Mouse (Mus musculus): Measurements from ENCODE around the gene Isoc2b. TPM values are rescaled to one million over a fixed set of nuclear protein-coding genes. Genes with fewer than 3 reads are reported as not detected.
"Not testable (repeated sequence)": the region's sequence is repeated elsewhere in the genome, so short reads cannot be mapped to it uniquely, and the experiment has no call there.

Isoc2b gene
- total RNA-seq (2014; fragmentation: Nextera tagmentation), result 1.8 and 12.5 TPM in 2 replicates
- 13.3 and 86.2 TPM in 2 replicates for total RNA-seq (2017)

DNA sequence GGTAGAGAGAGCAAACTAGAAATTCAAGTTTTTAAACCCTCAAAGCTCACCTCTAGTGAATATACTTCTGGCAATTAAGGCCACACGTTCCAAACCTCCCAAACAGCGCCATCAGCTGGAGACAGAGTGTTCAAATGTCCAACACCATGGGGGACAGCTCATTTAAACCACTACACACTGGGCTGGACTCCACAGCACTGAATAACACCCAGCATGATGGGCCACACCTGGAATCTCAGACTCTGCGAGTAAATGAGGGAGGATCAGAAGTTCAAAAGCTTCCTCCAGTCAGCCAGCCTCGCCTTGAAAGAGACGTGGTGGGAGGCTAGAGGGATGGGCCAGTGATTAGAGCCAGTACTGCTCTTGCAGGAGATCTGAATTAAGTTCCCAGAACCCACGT, at the start of gene Isoc2b:
Gene Isoc2b (minus strand): TSS at position 126 of the 400 bp plus-strand sequence.
- ATAC-seq (replicated peaks; ENCODE audit: low FRiP score, low TSS enrichment, poor library complexity, severe bottlenecking), result no peak

DNA sequence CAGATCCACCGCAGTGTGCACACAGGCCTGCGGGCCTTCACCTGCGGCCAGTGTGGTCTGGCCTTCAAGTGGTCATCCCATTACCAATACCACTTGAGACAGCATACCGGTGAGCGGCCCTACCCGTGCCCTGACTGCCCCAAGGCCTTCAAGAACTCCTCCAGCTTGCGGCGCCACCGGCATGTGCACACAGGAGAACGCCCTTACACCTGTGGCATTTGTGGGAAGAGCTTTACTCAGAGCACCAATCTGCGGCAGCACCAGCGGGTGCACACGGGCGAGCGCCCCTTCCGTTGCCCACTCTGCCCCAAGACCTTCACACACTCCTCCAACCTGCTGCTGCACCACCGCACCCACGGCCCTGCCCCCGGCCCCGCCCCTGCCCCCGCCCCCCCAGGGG, 49.0 kb upstream of the Isoc2b start:
- ATAC-seq (replicated peaks; ENCODE audit: low FRiP score, low TSS enrichment, poor library complexity, severe bottlenecking), result no peak

DNA sequence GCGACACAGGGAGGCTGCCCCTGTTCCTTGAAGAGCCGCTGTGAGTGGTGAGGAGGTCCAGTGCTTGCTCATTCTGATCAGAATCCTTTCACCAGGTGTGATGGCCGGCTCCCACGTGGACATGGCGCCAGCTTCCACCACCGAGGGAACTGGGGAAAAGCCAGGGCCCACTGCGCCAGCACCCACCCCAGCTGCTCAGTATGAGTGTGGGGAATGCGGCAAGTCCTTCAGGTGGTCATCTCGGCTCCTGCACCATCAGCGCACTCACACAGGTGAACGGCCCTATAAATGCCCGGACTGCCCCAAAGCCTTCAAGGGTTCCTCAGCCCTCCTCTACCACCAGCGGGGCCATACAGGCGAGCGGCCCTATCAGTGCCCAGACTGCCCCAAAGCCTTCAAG, 48.6 kb upstream of the Isoc2b start:
- ATAC-seq (replicated peaks; ENCODE audit: low FRiP score, low TSS enrichment, poor library complexity, severe bottlenecking), result no peak

DNA sequence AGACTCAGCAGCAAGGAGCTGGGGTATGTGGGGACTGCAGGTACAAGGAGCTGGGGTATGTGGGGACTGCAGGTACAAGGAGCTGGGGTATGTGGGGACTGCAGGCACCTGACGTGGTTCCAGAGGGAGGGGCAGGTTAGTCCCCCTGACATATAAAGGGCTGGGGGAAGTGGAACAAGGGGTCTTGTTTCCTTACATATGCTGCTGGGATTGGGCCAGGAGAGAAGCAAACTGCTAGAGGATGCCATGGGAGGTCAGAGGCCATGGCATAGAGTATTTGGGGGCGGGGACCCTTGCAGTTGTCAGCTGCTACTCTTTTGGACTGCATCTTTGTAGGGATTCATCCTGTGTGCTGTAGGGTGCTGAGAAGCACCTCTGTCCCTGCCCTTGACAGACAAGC, 47.4 kb upstream of the Isoc2b start:
- ATAC-seq (replicated peaks; ENCODE audit: low FRiP score, low TSS enrichment, poor library complexity, severe bottlenecking), result no peak

DNA sequence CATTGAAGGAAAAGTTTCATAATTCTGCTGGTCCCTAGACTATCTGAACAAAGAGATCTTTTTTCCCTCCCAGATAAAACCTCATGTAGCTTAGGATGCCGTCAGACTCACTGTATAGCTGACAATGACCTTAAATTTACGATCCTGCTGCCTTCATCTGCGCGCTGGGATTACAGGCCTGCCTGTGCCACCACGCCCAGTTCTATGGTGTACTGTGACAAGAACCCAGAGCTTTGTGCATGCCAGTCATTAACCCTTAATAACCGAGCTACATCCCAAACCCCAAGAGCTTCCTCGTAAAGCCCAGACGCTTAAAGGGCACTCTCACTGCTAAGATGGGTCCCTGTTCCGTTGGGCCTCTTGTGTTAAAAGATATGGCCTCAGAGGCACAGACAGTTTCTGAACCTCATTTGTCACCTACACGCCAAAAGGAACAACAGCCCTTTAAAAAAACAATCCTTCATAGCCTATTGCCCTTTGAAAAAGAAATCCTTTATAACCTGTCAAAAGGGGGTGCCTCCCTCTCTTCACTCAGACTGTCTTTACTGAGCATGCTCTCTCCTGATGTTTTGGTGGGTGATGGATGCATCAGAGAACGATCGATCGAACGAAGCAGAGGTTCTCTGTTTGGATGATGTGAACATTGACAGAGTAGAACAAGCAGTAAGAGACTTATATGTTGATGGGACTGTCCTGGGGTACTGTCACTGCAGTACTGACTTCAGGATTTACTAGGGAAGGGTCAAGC, 45.8 kb upstream of the Isoc2b start:
- ATAC-seq (replicated peaks; ENCODE audit: low FRiP score, low TSS enrichment, poor library complexity, severe bottlenecking), result peak; percentile 70

GRCm38 (mm10) chr7:4915007-4915665, 45.1 kb upstream of the Isoc2b start, which contains the start of gene Zfp628:
Zfp628 (plus strand) TSS chr7:4915217.
- peak; percentile 80 for ATAC-seq (replicated peaks; ENCODE audit: low FRiP score, low TSS enrichment, poor library complexity, severe bottlenecking)

DNA sequence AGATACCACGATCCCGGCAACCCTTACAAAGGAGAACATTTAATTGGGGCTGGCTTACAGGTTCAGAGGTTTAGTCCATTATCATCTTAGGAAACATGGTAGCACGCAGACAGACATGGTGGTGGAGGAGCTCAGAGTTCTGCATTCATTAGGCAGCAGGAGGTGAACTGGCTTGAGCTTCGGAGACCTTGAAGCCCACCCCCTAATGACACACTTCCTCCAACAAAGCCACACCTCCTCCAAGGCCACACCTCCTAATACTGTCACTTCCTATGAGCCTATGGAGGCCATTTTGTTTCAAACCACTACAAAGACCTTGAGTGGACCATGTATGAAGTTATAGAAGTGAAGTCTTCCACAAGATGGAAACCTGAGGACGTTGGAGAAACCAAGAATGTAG, 42.2 kb upstream of the Isoc2b start:
- no peak for ATAC-seq (replicated peaks; ENCODE audit: low FRiP score, low TSS enrichment, poor library complexity, severe bottlenecking)

GRCm38 (mm10) chr7:4911561-4911960, 41.5 kb upstream of the Isoc2b start:
- ATAC-seq (replicated peaks; ENCODE audit: low FRiP score, low TSS enrichment, poor library complexity, severe bottlenecking), result no peak

DNA sequence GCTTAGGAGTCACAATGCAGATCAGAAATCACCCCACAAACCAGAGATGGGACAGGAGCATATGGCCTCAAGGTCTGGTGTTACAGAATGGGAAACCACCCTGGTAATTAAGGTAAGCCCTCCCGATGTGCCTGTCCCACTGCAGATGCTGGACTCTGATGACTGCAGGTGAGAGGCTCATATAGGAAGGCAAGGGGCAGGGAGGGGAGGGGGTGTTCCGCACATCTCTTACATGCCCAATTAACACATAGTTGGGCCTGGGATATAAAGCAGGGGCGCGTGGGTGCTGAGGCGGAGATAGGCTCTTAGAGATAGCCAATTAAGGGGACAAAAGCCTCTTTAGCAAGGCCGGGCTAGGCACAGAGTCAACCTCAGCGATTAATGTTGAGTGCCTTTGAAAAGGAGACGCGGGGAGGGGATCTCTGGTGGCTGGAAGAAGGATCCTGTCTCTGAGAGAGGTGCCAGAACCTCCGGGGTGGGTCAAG, 36.5 kb upstream of the Isoc2b start, which contains the start of gene Gm36210:
Gene Gm36210 (minus strand): TSS at position 51 of the 485 bp plus-strand sequence.
- no peak for ATAC-seq (replicated peaks; ENCODE audit: low FRiP score, low TSS enrichment, poor library complexity, severe bottlenecking)

DNA sequence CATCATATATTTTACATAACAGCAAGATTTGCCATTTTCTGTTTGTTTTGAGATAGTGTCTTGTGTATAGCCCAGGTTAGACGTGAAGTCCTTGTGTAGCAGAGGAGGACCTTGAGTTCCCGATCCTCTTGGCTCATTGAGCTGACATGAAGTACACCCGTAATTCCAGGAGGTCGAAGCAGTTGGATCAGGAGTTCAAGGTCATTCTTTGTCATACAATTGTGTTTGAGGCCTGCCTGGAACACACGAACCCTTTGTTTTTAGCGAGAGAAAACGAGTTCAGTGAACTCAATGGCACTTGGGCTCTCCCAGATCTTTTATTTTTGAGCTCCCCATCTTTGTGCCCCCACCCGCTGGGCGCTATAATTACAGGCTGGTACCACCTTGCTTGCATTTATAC, 32.3 kb upstream of the Isoc2b start:
- ATAC-seq (replicated peaks; ENCODE audit: low FRiP score, low TSS enrichment, poor library complexity, severe bottlenecking), result no peak

- ATAC-seq (replicated peaks; ENCODE audit: low FRiP score, low TSS enrichment, poor library complexity, severe bottlenecking), result peak; percentile 51; the same call in 1 of the 2 replicates
Observed at GRCm38 (mm10) chr7:4901171-4901570, 31.1 kb upstream of the Isoc2b start.

DNA sequence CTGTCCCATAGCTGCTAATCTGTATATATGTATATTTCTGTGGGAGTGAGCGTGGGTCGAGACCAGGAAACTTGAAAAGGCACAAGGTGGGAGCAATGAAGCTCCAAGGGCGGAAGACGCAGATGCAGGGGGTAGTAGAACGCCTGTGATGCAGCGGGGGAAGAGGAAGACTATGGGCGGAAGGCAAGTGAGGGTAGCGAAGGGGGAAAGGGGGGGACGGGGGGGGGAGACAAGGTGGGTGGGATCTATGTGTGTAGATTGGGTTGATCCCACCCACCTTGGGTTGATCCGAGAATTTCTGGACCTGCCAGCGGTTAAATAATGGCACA, 30.4 kb upstream of the Isoc2b start:
- ATAC-seq (replicated peaks; ENCODE audit: low FRiP score, low TSS enrichment, poor library complexity, severe bottlenecking), result no peak

DNA sequence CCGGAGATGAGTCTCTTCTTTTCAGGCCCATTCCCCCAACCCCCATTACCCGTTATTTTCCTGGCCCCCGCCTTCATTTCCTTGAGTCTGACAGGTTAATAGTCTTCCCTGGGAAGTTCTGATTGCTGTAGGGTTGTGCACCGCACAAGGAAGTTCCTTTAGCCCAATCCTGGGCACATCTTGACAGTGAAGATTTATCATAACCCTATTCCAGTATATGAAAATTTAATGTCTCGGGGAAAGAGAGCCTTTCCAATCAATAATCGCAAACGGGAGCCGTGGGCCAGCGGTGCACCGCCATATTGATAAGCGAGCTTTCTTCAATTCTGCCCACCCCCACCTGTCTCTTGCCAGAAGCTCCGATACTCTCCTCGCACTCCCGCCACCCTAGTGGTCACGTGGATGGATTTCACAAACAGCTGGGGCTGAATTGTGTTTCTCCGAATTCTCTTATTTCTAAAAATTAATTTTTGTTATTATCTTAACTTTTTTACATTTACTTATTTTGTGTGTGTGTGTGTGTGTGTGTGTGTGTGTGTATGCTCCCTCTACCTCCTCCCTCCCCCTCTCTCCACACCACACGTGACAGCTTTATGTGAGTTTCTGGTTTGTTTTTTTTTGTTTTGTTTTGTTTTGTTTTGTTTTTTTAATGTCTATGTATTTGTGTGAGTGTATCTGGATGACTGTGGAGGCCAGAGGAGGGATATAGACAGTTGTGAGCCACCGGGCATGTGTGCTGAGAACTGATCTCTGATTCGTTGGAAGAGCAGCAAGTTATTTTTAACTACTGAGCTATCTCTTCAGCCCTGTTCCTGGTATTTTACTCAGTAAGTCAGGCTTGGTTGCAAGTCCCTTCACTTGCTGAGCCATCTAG, 29.8 kb upstream of the Isoc2b start:
- peak; percentile 79 for ATAC-seq (replicated peaks; ENCODE audit: low FRiP score, low TSS enrichment, poor library complexity, severe bottlenecking)

- ATAC-seq (replicated peaks; ENCODE audit: low FRiP score, low TSS enrichment, poor library complexity, severe bottlenecking), result peak; percentile 16; the same call in 1 of the 2 replicates
Observed at GRCm38 (mm10) chr7:4898851-4899648, 29.0 kb upstream of the Isoc2b start.

DNA sequence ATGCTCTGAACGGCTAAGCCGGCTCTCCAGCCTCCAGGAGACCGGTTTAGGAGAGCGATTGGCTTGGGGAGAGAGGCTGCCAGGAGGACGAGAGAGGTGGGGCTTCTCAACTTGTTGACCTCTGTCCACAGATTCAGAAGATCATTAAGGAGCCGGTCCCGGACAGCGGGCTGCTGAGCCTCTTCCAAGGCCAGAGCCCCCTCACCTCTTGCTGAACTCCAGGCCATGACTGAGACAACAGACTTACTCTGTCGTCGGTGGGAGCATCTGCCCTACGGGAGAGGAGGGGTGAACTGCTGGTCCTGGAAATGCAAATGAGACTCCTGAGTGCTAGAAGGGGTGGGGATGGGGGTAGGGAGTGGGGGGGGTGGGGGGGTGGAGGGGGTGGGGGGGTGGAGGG, 25.1 kb upstream of the Isoc2b start:
- no peak for ATAC-seq (replicated peaks; ENCODE audit: low FRiP score, low TSS enrichment, poor library complexity, severe bottlenecking)

GRCm38 (mm10) chr7:4886680-4887079, 16.6 kb upstream of the Isoc2b start:
- ATAC-seq (replicated peaks; ENCODE audit: low FRiP score, low TSS enrichment, poor library complexity, severe bottlenecking), result no peak

DNA sequence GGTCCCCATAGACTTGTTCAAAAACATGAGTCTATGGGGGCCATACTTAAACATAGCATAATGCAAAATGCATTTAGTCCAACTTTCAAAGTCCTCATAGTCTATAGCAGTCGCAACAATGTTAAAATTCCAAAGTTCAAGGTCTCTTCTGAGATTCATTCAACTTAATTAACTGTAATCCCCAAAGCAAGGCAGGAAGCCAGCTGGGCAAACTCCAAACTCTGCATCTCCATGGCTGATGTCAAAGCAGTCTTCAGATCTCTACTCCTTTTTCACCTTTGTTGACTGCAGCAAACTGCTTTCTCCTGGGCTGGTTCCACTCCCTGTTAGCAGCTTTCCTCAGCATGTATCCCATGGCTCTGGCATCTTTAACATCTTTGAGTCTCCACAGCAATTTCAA, 9.0 kb upstream of the Isoc2b start:
- ATAC-seq (replicated peaks; ENCODE audit: low FRiP score, low TSS enrichment, poor library complexity, severe bottlenecking), result not testable (repeated sequence)

DNA sequence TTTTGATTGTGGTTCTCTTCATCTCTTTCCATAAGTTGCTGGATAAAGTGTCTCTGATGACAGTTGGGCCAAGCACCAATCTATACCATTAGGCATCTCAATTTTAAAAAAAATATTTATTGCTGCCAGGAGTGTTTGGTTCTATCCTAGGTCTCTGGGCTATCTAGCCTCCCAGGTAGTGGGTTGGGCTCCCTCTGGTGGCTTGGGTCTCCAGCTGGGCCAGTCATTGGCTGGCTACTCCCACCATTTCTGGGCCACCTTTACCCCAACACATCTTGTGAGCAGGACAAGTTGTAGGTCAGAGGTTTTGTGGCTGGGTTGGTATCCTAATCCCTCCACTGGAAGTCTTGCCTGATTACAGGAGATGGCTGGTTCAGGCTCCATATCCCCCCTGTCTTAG, 8.1 kb upstream of the Isoc2b start:
- ATAC-seq (replicated peaks; ENCODE audit: low FRiP score, low TSS enrichment, poor library complexity, severe bottlenecking), result peak; percentile 49; the same call in 1 of the 2 replicates

DNA sequence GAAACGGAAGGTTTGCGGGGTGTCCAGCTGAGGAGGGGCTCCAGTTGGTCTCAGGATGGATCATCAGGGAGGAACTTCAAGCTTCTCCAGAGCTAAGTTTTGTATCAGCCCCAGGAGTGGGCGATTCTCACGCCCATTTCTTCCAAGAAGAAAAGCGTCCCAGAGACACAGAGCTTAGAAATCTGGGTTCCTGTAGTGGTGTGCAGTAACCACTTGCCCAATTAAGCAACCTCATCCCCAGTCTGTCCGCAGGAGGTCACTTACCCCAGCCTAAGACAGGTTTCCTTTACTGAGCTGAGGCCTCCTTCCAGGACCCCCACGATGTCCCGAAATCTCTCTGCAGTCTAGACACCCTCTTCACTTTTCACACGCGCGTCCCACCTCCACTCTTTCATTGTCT, 7.2 kb upstream of the Isoc2b start:
- ATAC-seq (replicated peaks; ENCODE audit: low FRiP score, low TSS enrichment, poor library complexity, severe bottlenecking), result peak; percentile 19

Measured in megakaryocyte-erythroid progenitor cell, adult 5-6 weeks (primary cell).